Mouse (Mus musculus) limb, embryonic 11.5 days (tissue): ENCODE results near the gene Ttll3. TPM values are rescaled to one million over a fixed set of nuclear protein-coding genes. Genes with fewer than 3 reads are reported as not detected.

Experiments
- ATAC-seq: fragments of 200-750 bp; cut with Nextera tagmentation; 2 replicates; pipeline ENCODE4 v1.8.0; 2017; ENCODE audit warnings: low read depth; ENCODE audit not compliant: insufficient number of reproducible peaks, low FRiP score, low TSS enrichment
- DNase-seq: peaks from one replicate; pipeline ENCODE4 v3.0.0-alpha.2; 2015; ENCODE audit warnings: low spot score
- H3K27ac ChIP-seq: fragments of 300-500 bp; sonication (generic); replicated peaks from 2 replicates; pipeline ENCODE4 v1.5.1; 2014; ENCODE audit warnings: low read depth, mild to moderate bottlenecking, low read length
- H3K27me3 ChIP-seq: fragments of 300-500 bp; sonication (generic); 2 replicates; pipeline ENCODE4 v1.6.1; 2014; ENCODE audit warnings: mild to moderate bottlenecking, low read length, mixed read lengths; ENCODE audit not compliant: control insufficient read depth, insufficient read depth
- H3K36me3 ChIP-seq: fragments of 300-500 bp; sonication (generic); 2 replicates; pipeline ENCODE4 v1.6.1; 2014; ENCODE audit warnings: mild to moderate bottlenecking, low read length, moderate library complexity, mixed read lengths; ENCODE audit not compliant: control insufficient read depth, insufficient read depth
- H3K4me1 ChIP-seq: fragments of 300-500 bp; sonication (generic); 2 replicates; pipeline ENCODE4 v1.6.1; 2014; ENCODE audit warnings: low read length, mixed read lengths; ENCODE audit not compliant: control insufficient read depth, insufficient read depth
- H3K4me2 ChIP-seq: fragments of 300-500 bp; sonication (generic); 2 replicates; pipeline ENCODE4 v1.6.1; 2014; ENCODE audit warnings: low read depth, mild to moderate bottlenecking, moderate library complexity; ENCODE audit not compliant: severe bottlenecking
- H3K4me3 ChIP-seq: fragments of 300-500 bp; sonication (generic); 2 replicates; pipeline ENCODE4 v1.5.1; 2014; ENCODE audit warnings: low read depth, low read length
- H3K9ac ChIP-seq: fragments of 300-500 bp; sonication (generic); 2 replicates; pipeline ENCODE4 v1.6.1; 2014; ENCODE audit warnings: mild to moderate bottlenecking, low read length
- H3K9me3 ChIP-seq: fragments of 300-500 bp; sonication (generic); 2 replicates; pipeline ENCODE4 v1.6.1; 2016; ENCODE audit warnings: low read length; ENCODE audit not compliant: control insufficient read depth
- WGBS: fragments of 180-500 bp; shearing (Covaris S2); extraction: QIAGEN DNeasy Blood & Tissue Kit; methylation state at CpG from one replicate; pipeline ENCODE4 v1.1.7; 2014; 5-methylcytosine and 5-hydroxymethylcytosine counted together
- polyA plus RNA-seq: library from polyadenylated mRNA; unstranded; fragments of >200 nt; fragmentation: Nextera tagmentation; extraction: Ambion mirVana; gene quantifications from 2 replicates; pipeline ENCODE4 v1.2.1, GENCODE M21; 2014

Gene Ttll3
- polyA plus RNA-seq, 1 experiment from 2014 or later, result 2.1 TPM

DNA sequence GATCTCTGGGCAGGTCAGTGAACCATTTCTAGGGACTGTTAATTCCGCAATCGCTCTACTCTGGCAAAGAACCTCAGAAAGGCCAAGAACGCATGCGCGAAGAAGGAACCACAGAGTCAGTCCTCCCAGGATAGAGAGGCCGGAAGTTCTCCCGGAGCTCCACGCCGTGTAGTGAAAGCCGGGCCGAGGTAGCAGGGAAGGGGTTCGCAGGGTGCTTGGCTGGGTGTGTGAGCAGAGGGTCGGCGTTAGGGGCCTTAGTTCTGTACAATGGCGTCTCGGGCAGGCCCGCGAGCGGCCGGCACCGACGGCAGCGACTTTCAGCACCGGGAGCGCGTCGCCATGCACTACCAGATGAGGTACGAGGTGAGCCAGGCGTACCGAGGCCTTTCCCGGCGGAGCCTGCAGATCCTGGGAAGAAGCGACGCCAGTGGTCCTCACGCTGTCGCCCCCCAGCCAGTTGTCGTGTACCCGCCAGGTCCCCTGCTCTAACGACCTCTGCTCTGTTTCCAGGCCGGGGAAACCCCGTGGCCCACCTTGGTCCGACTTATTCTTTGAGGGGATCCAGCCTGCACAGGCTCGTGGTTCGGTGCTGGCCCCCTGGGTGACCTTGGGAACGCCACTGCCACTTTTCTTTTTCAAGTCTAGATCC is 53.5 kb downstream of the Ttll3 start, which contains the start of gene Jagn1:
Jagn1 (plus strand) TSS at position 128 of the 649 bp plus-strand sequence.
- no peaks in the 10 kb centered on the region for H3K9me3 ChIP-seq
- no peak within 1 kb of the TSS for H3K27ac ChIP-seq
- peak within 1 kb of the TSS; percentile 90 for H3K4me2 ChIP-seq
- H3K4me3 ChIP-seq, result peak within 1 kb of the TSS; percentile 99
- 0 out of 2 replicates have a peak, but pooled peaks cover 4% of the 10 kb centered on the region for H3K4me1 ChIP-seq
- ATAC-seq (peak; percentile 85), DNase-seq (peak; percentile 98)
- peak within 1 kb of the TSS; percentile 94 for H3K9ac ChIP-seq
- peaks cover 5% of the 10 kb centered on the region for H3K36me3 ChIP-seq
- no peaks in the 10 kb centered on the region for H3K27me3 ChIP-seq
- under 1% methylated on average over 45 of the region's 45 CpGs for WGBS

DNA sequence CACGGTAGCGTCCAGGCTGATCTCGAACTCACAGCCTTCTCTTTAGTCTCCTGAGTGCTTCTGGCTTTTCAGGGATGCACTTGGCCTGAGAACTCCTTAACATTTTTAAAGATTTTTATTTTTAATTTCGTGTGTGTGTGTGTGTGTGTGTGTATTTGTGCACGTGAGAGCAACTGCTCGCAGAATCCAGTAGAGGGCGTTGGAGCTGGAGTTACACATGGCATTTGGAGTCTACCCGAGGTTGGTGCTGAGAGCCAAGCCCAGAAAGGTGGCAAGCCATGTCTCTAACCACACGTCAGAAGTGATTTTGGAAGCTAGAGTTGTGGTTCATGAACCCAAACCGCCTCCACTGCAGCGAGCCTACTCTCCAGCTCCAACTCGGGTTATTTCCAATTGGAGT is 54.0 kb downstream of the Ttll3 start:
- Histone ChIP-seq H3K4me2 (peak overlapping the region; percentile 90), H3K27ac (no peak overlapping the region), H3K27me3 (no peaks in the 10 kb centered on the region), H3K36me3 (peaks cover 10% of the 10 kb centered on the region), H3K9me3 (no peaks in the 10 kb centered on the region), H3K4me3 (peak overlapping the region; percentile 99), H3K9ac (peak overlapping the region; percentile 94), H3K4me1 (0 out of 2 replicates have a peak, but pooled peaks cover 4% of the 10 kb centered on the region)
- 45% methylated on average over 12 of the region's 12 CpGs for WGBS
- ATAC-seq (no peak; the same call in 1 of the 2 replicates), DNase-seq (no peak)

DNA sequence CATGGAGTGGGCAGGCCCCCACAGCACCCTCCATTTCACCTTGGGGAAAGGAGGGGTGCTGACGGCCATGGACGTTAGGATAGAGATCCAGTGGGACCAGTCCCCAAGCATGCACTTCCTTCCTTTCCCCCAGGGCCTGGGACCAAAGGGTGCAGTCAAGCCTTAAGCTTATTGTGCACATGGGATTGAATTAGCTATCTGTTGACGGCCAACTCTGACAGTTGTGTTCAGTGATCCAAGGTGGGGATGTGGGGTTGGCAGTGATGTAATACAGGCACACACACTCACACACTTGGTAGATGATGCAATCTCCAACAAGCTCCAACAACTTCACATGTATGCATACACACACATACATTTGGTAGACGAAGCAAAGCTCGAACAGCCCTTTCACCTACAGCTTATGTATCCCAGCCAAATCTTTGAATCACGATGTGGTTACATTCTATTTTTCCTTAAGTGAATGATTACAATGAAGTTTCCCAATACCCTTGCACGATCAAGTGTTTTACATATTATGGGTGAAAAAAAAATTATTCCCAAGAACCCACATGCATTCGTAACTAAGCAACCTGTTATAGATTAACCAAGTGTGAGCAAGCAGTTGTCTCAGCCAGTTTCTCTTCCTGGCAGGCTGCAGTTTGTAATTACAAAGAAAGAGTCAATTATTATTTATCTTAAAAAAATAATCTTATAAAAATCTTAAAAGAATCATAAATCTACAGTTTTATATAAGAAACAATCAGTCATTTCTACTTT is 55.3 kb downstream of the Ttll3 start:
- Histone ChIP-seq H3K36me3 (peaks cover 16% of the 10 kb centered on the region), H3K9me3 (no peaks in the 10 kb centered on the region), H3K4me3 (no peak overlapping the region), H3K9ac (no peak overlapping the region), H3K27ac (no peak overlapping the region), H3K27me3 (no peaks in the 10 kb centered on the region), H3K4me2 (no peak overlapping the region), H3K4me1 (0 out of 2 replicates have a peak, but pooled peaks cover 4% of the 10 kb centered on the region)
- WGBS, result 95% methylated on average over 7 of the region's 8 CpGs
- DNase-seq (no peak), ATAC-seq (no peak)

DNA sequence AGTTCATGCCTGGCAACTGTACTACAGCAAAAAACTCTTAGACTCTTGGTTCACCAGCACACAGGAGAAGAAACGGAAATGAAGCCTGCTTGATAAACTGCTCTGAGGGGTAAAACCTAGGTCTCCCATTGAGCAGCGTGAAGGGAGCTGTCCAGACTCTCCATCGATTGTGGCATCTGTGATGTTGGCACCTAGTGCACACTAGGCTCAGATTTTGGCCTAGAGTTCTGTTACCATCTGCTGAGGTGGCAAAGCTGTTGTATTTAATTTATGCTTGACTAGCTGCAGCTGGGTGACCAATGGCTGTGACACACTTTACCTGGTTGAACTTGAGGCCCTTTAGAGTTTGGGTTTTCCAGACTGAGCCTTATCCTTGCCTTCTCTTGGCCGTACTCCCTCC is 58.6 kb downstream of the Ttll3 start:
- DNase-seq, result no peak
- no peak for ATAC-seq
- Histone ChIP-seq H3K9me3 (no peaks in the 10 kb centered on the region), H3K27ac (no peak overlapping the region), H3K4me1 (0 out of 2 replicates have a peak, but pooled peaks cover 4% of the 10 kb centered on the region), H3K27me3 (no peaks in the 10 kb centered on the region), H3K36me3 (peaks cover 16% of the 10 kb centered on the region), H3K4me2 (no peak overlapping the region), H3K4me3 (no peak overlapping the region), H3K9ac (no peak overlapping the region)
- 91% methylated on average over 4 of the region's 4 CpGs for WGBS

DNA sequence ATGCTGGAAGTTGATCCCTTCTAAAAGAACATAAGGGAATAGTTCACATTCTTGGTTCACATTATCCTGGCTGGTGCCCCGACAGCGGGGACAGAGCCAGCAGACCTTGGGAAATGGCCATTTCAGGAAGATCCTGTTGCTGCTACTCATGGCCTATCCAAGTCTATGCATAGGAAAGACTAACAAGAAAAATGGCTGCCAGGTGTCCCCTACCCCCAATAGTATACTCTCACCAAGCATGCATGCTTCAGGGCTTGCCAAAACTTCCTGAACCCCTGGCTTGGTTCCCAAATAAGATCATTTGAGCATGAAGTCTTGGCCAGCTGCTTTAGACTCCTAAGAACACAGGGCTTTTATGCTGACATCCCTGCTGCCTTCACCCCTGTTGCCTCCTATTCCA is 62.8 kb downstream of the Ttll3 start:
- Histone ChIP-seq H3K4me2 (no peak overlapping the region), H3K27me3 (no peaks in the 10 kb centered on the region), H3K9me3 (no peaks in the 10 kb centered on the region), H3K4me3 (no peak overlapping the region), H3K9ac (no peak overlapping the region), H3K4me1 (no peaks in the 10 kb centered on the region), H3K36me3 (peaks cover 16% of the 10 kb centered on the region), H3K27ac (no peak overlapping the region)
- DNase-seq, result no peak
- WGBS, result 81% methylated on average over 2 of the region's 2 CpGs
- ATAC-seq, result no peak

DNA sequence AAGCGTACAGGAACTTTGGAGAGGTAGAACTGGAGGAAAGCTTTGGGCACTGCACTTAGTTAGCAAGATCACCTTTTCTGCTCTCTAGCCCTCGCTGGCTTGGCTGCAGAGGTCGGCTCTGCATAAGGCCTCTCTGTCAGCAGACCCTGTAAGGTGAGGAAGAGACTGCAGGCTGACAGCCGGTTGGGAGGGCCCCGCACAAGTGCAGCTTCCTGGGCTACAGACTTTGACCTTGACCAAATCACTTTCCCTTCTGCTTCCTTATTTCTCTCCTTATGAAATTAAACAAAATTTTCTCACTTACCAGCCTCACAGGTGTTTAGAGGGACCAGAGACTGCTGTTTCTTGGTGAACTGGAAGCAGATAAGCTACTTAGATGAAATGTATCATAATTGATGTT is 65.9 kb downstream of the Ttll3 start:
- Histone ChIP-seq H3K27me3 (no peaks in the 10 kb centered on the region), H3K9me3 (no peaks in the 10 kb centered on the region), H3K4me2 (no peak overlapping the region), H3K9ac (no peak overlapping the region), H3K4me1 (no peaks in the 10 kb centered on the region), H3K36me3 (no peaks in the 10 kb centered on the region), H3K27ac (no peak overlapping the region), H3K4me3 (no peak overlapping the region)
- whole genome bisulfite sequencing, result 62% methylated on average over 5 of the region's 5 CpGs
- no peak for DNase-seq
- ATAC-seq, result no peak

DNA sequence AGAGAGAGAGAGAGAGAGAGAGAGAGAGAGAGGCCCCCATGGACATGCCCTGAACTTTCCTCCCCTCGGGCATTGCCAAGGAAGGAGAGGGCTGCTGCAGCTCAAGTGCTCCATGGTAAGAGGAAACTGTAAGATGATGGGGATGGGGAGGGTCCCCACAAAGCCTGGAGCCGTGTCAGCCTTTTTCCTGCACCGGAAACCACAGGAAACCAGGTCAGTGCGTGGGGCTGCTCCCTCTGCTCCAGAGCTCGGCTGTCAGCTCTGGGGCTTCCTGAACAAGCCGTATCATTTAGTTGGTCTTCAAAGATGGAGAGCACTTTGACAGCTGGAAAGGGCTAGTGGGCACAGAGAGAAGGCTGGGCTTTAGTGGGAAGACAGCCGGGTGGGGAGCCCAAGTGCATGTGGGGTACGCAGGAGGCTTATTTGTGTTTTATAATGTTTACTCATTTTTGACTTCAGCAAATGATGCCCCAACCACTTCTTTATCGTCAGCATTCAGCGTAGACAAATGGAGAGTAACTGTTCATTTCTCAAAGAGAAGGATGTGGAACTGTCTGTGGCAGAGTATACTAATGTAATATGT is 69.0 kb downstream of the Ttll3 start, which contains the start of gene Il17re:
Il17re (plus strand) TSS at position 533 of the 583 bp plus-strand sequence.
- Histone ChIP-seq H3K27me3 (no peaks in the 10 kb centered on the region), H3K4me3 (no peak within 1 kb of the TSS), H3K4me2 (no peak within 1 kb of the TSS), H3K4me1 (no peaks in the 10 kb centered on the region), H3K36me3 (no peaks in the 10 kb centered on the region), H3K27ac (no peak within 1 kb of the TSS), H3K9me3 (no peaks in the 10 kb centered on the region), H3K9ac (no peak within 1 kb of the TSS)
- DNase-seq, result no peak
- ATAC-seq, result no peak
- 71% methylated on average over 10 of the region's 10 CpGs for WGBS

DNA sequence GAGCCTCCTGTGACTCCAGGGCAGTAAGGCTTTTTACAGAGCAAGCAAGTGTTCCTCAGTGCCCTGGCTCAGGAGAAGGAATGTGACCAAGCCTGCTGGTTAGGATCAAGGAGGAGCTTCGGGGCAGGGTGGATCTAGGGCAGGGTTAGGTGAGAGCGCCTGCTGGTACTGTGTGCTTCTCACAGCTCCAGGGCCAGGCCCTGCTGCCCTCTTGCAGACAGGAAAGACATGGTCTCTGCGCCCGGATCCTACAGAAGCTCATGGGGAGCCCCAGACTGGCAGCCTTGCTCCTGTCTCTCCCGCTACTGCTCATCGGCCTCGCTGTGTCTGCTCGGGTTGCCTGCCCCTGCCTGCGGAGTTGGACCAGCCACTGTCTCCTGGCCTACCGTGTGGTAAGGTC is 69.6 kb downstream of the Ttll3 start:
- ATAC-seq, result no peak
- H3K4me3 ChIP-seq, result no peak overlapping the region
- 53% methylated on average over 10 of the region's 10 CpGs for WGBS
- H3K4me2 ChIP-seq, result no peak overlapping the region
- H3K9ac ChIP-seq, result no peak overlapping the region
- no peak for DNase-seq
- no peaks in the 10 kb centered on the region for H3K9me3 ChIP-seq
- no peaks in the 10 kb centered on the region for H3K4me1 ChIP-seq
- H3K27ac ChIP-seq, result no peak overlapping the region
- H3K27me3 ChIP-seq, result no peaks in the 10 kb centered on the region
- no peaks in the 10 kb centered on the region for H3K36me3 ChIP-seq
